Mouse (Mus musculus): ENCODE measurements at regions not wholly inside any gene's neighbourhood (a gene's known extent, or its start where the extent isn't known, plus 50 kb on each side); places are given as distances from the start of the nearest gene placed in this dataset.

- TF ChIP-seq POLR2A (IDR thresholded peaks at IDR 0.05; ENCODE audit: borderline replicate concordance, extremely low read depth, insufficient read depth, insufficient read length, poor library complexity, severe bottlenecking) (no peak), CTCF (IDR thresholded peaks at IDR 0.05; ENCODE audit: borderline replicate concordance, extremely low read depth, insufficient read depth, insufficient read length) (no peak)
- DNase-seq (ENCODE audit: low read depth): no peak
Observed at GRCm38 (mm10) chr4:40400089-40400488, 71.9 kb upstream of the Tmem215 start.

GRCm38 (mm10) chr4:40390183-40390582 is 81.8 kb upstream of the Tmem215 start:
- TF ChIP-seq POLR2A (IDR thresholded peaks at IDR 0.05; ENCODE audit: borderline replicate concordance, extremely low read depth, insufficient read depth, insufficient read length, poor library complexity, severe bottlenecking) (no peak), CTCF (IDR thresholded peaks at IDR 0.05; ENCODE audit: borderline replicate concordance, extremely low read depth, insufficient read depth, insufficient read length) (no peak)
- no peak for DNase-seq (ENCODE audit: low read depth)

DNA sequence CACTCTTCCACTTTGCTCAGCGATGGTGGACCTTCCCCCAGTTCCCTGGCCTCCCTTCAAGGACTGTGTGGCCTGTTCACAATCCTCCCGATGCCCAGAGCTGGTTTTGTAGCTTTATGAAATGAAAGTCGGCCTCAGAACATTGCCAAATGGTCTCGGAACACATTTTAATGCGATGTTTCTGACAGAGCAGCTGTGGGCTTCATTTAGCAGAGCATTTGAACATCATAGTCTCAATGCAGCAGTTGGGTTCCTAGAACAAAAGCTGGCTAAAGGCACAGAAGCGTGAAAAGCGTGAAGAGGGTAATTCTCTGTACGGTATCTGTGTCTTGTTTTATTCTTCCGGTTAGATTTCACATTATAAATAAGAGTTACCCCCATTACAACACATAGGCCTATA is 86.7 kb upstream of the Tmem215 start:
- TF ChIP-seq CTCF (IDR thresholded peaks at IDR 0.05; ENCODE audit: borderline replicate concordance, extremely low read depth, insufficient read depth, insufficient read length) (no peak), POLR2A (IDR thresholded peaks at IDR 0.05; ENCODE audit: borderline replicate concordance, extremely low read depth, insufficient read depth, insufficient read length, poor library complexity, severe bottlenecking) (no peak)
- DNase-seq (ENCODE audit: low read depth): peak; percentile 33

- no peak for DNase-seq (ENCODE audit: low read depth)
- TF ChIP-seq POLR2A (IDR thresholded peaks at IDR 0.05; ENCODE audit: borderline replicate concordance, extremely low read depth, insufficient read depth, insufficient read length, poor library complexity, severe bottlenecking) (no peak), CTCF (IDR thresholded peaks at IDR 0.05; ENCODE audit: borderline replicate concordance, extremely low read depth, insufficient read depth, insufficient read length) (no peak)
Observed at GRCm38 (mm10) chr4:40384704-40385103, 87.3 kb upstream of the Tmem215 start.

GRCm38 (mm10) chr4:40380309-40380708 is 91.7 kb upstream of the Tmem215 start:
- no peak for DNase-seq (ENCODE audit: low read depth)
- TF ChIP-seq CTCF (IDR thresholded peaks at IDR 0.05; ENCODE audit: borderline replicate concordance, extremely low read depth, insufficient read depth, insufficient read length) (no peak), POLR2A (IDR thresholded peaks at IDR 0.05; ENCODE audit: borderline replicate concordance, extremely low read depth, insufficient read depth, insufficient read length, poor library complexity, severe bottlenecking) (no peak)

GRCm38 (mm10) chr4:40375439-40376154 is 96.4 kb upstream of the Ndufb6 start:
- TF ChIP-seq CTCF (IDR thresholded peaks at IDR 0.05; ENCODE audit: borderline replicate concordance, extremely low read depth, insufficient read depth, insufficient read length) (no peak), POLR2A (IDR thresholded peaks at IDR 0.05; ENCODE audit: borderline replicate concordance, extremely low read depth, insufficient read depth, insufficient read length, poor library complexity, severe bottlenecking) (no peak)
- peak; percentile 70 for DNase-seq (ENCODE audit: low read depth)

DNA sequence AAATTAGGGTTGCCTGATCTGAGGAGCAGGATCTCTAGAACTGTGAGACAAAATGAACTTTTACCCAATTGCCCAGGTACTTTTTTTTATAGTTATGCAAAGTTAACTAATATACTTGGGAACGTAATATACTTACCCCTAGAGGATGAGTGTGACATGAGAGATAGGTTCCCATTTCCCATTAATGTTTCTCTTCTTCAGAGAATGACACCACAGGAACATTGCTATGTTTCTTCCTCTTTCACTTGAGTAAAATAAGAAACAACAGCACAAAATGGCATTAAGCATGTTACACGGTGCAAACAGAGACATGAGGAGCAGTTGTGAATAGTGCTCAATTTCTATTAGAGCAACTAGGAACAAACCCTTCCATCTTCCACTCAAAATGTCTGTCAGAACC is 95.0 kb upstream of the Ndufb6 start:
- DNase-seq (ENCODE audit: low read depth): no peak
- TF ChIP-seq CTCF (IDR thresholded peaks at IDR 0.05; ENCODE audit: borderline replicate concordance, extremely low read depth, insufficient read depth, insufficient read length) (no peak), POLR2A (IDR thresholded peaks at IDR 0.05; ENCODE audit: borderline replicate concordance, extremely low read depth, insufficient read depth, insufficient read length, poor library complexity, severe bottlenecking) (no peak)

GRCm38 (mm10) chr4:40364329-40364728 is 85.1 kb upstream of the Ndufb6 start:
- no peak for DNase-seq (ENCODE audit: low read depth)
- TF ChIP-seq CTCF (IDR thresholded peaks at IDR 0.05; ENCODE audit: borderline replicate concordance, extremely low read depth, insufficient read depth, insufficient read length): no peak
- no peak for TF ChIP-seq POLR2A (IDR thresholded peaks at IDR 0.05; ENCODE audit: borderline replicate concordance, extremely low read depth, insufficient read depth, insufficient read length, poor library complexity, severe bottlenecking)

GRCm38 (mm10) chr4:40359307-40359706 is 80.1 kb upstream of the Ndufb6 start:
- no peak for DNase-seq (ENCODE audit: low read depth)
- TF ChIP-seq POLR2A (IDR thresholded peaks at IDR 0.05; ENCODE audit: borderline replicate concordance, extremely low read depth, insufficient read depth, insufficient read length, poor library complexity, severe bottlenecking): no peak
- no peak for TF ChIP-seq CTCF (IDR thresholded peaks at IDR 0.05; ENCODE audit: borderline replicate concordance, extremely low read depth, insufficient read depth, insufficient read length)

- TF ChIP-seq CTCF (IDR thresholded peaks at IDR 0.05; ENCODE audit: borderline replicate concordance, extremely low read depth, insufficient read depth, insufficient read length) (no peak), POLR2A (IDR thresholded peaks at IDR 0.05; ENCODE audit: borderline replicate concordance, extremely low read depth, insufficient read depth, insufficient read length, poor library complexity, severe bottlenecking) (no peak)
Observed at GRCm38 (mm10) chr4:40357088-40357853, 78.0 kb upstream of the Ndufb6 start.

GRCm38 (mm10) chr4:40355791-40356450 is 76.7 kb upstream of the Ndufb6 start:
- DNase-seq (ENCODE audit: low read depth): no peak
- TF ChIP-seq POLR2A (IDR thresholded peaks at IDR 0.05; ENCODE audit: borderline replicate concordance, extremely low read depth, insufficient read depth, insufficient read length, poor library complexity, severe bottlenecking): no peak
- TF ChIP-seq CTCF (IDR thresholded peaks at IDR 0.05; ENCODE audit: borderline replicate concordance, extremely low read depth, insufficient read depth, insufficient read length): no peak

More at GRCm38 (mm10) chr4:40357088-40357853, 78.0 kb upstream of the Ndufb6 start:
- no peak for DNase-seq (ENCODE audit: low read depth)
